Comparison of ENCODE assay signal across 10 mouse cellular contexts in genomic region chr8:46005596-46005995, GRCm38 (mm10). TPM values are rescaled to one million over a fixed set of nuclear protein-coding genes. Genes with fewer than 3 reads are reported as not detected.
DNase-seq lines count a peak whose midpoint lies in the region; ATAC-seq and TF ChIP-seq lines count a peak whose summit lies in the region.
"Had no signal": no experiment of that assay in that cellular context is flagged by ENCODE, and none has a peak within 500 bp of the region (broad histone marks: within the 10 kb centered on the region; RNA-seq: fewer than 3 reads in every experiment).

Gene Ankrd37 (minus strand): TSS chr8:46005707.

- 22% methylated on average over 4 of the region's 4 CpGs for WGBS in heart, adult 2 months
- 29% methylated on average over 4 of the region's 4 CpGs for WGBS in heart, embryonic 15.5 days
- 77% methylated on average over 4 of the region's 4 CpGs for WGBS in midbrain, embryonic 11.5 days

- peaks cover 4% of the 10 kb centered on the region for H3K36me3 ChIP-seq in heart, adult 2 months (ENCODE audit: control insufficient read depth, insufficient read depth, low read length)
- H3K36me3 ChIP-seq in CH12.LX (replicated peaks in 1 of 2; ENCODE audit: control insufficient read depth in 1 of 2, insufficient read depth in 1 of 2, low read length in 1 of 2) = no peaks in the 10 kb centered on the region
- no peaks in the 10 kb centered on the region for H3K36me3 ChIP-seq in heart, embryonic 15.5 days
- H3K36me3 ChIP-seq in midbrain, embryonic 11.5 days (ENCODE audit: control insufficient read depth, insufficient read depth, low read length) = no peaks in the 10 kb centered on the region

- H3K27me3 ChIP-seq in heart, adult 2 months (ENCODE audit: control insufficient read depth, insufficient read depth, low read length) = no peaks in the 10 kb centered on the region
- H3K27me3 ChIP-seq in CH12.LX (replicated peaks) = no peaks in the 10 kb centered on the region
- no peaks in the 10 kb centered on the region for H3K27me3 ChIP-seq in heart, embryonic 15.5 days
- H3K27me3 ChIP-seq in midbrain, embryonic 11.5 days (ENCODE audit: control insufficient read depth, insufficient read depth, low read length) = no peaks in the 10 kb centered on the region

- TF ChIP-seq POLR2A in heart, adult 2 months (IDR thresholded peaks at IDR 0.05; ENCODE audit: insufficient read depth, low read depth, low read length) = no peak
- TF ChIP-seq POLR2A in CH12.LX (IDR thresholded peaks at IDR 0.05; ENCODE audit: low read depth, low read length) = no peak

- no peaks in the 10 kb centered on the region; the same call in none of the 2 replicates for H3K4me1 ChIP-seq in heart, adult 2 months (ENCODE audit: control insufficient read depth, insufficient read depth, low read length)
- H3K4me1 ChIP-seq in CH12.LX (ENCODE audit: control insufficient read depth in 1 of 2, insufficient read depth in 2 of 2) = peaks cover 0 to 31% of the 10 kb centered on the region in 2 experiments; a peak in 3 of 4 replicates
- peaks cover 15% of the 10 kb centered on the region for H3K4me1 ChIP-seq in heart, embryonic 15.5 days (replicated peaks)
- H3K4me1 ChIP-seq in midbrain, embryonic 11.5 days (ENCODE audit: control insufficient read depth, insufficient read depth, low read length) = no peaks in the 10 kb centered on the region

- TF ChIP-seq RAD21 in CH12.LX (IDR thresholded peaks at IDR 0.05; ENCODE audit: low read depth, low read length) = no peak

- no peak for TF ChIP-seq CTCF in heart, adult 2 months (IDR thresholded peaks at IDR 0.05)
- TF ChIP-seq CTCF in CH12.LX (conservative IDR thresholded peaks at IDR 0.05 in 1 of 2, IDR thresholded peaks at IDR 0.05 in 1 of 2; ENCODE audit: low read depth in 2 of 2, low read length in 2 of 2) = no peak

- no peak within 1 kb of the TSS for H3K4me3 ChIP-seq in heart, adult 2 months
- H3K4me3 ChIP-seq in CH12.LX (replicated peaks in 1 of 3; ENCODE audit: low read depth in 2 of 3, low read length in 2 of 3, poor library complexity in 1 of 3) = no peak within 1 kb of the TSS
- H3K4me3 ChIP-seq in heart, embryonic 15.5 days = no peak within 1 kb of the TSS
- no peak within 1 kb of the TSS for H3K4me3 ChIP-seq in midbrain, embryonic 11.5 days (ENCODE audit: low read depth, low read length)

- H3K27ac ChIP-seq in heart, adult 2 months = peak within 1 kb of the TSS; percentile 44
- no peak within 1 kb of the TSS for H3K27ac ChIP-seq in CH12.LX (ENCODE audit: insufficient read depth, low read depth)
- peak within 1 kb of the TSS; percentile 74 for H3K27ac ChIP-seq in heart, embryonic 15.5 days
- H3K27ac ChIP-seq in midbrain, embryonic 11.5 days (ENCODE audit: low read depth, low read length) = no peak within 1 kb of the TSS
- H3K27ac ChIP-seq: liver, embryonic 14.5 days had no signal

- intact Hi-C loops in heart, adult 2 months (cut with DNase I) = no loop called here
- intact Hi-C loops in heart, postnatal 10 days (cut with DNase I) = no loop called here

- H3K4me2 ChIP-seq in CH12.LX (ENCODE audit: insufficient read depth, low read depth, poor library complexity, severe bottlenecking) = peak within 1 kb of the TSS; percentile 76; the same call in 1 of the 2 replicates
- peak within 1 kb of the TSS; percentile 42 for H3K4me2 ChIP-seq in heart, embryonic 15.5 days
- H3K4me2 ChIP-seq in midbrain, embryonic 11.5 days = no peak within 1 kb of the TSS

- H3K79me2 ChIP-seq in heart, adult 2 months (replicated peaks; ENCODE audit: control insufficient read depth, insufficient read depth, low read length) = no peaks in the 10 kb centered on the region
- no peaks in the 10 kb centered on the region for H3K79me2 ChIP-seq in CH12.LX (replicated peaks; ENCODE audit: control insufficient read depth, extremely low read depth, insufficient read depth, poor library complexity, severe bottlenecking)

- ATAC-seq in heart, embryonic 15.5 days (replicated peaks; ENCODE audit: insufficient number of reproducible peaks, insufficient read depth, low FRiP score, low read depth) = no peak
- no peak for ATAC-seq in midbrain, embryonic 11.5 days (ENCODE audit: low FRiP score)

- DNase-seq in heart, adult 2 months = no peak
- DNase-seq in heart, postnatal 10 days = no peak
- no peak for DNase-seq in CH12.LX (ENCODE audit: extremely low read depth)
- no peak for DNase-seq in midbrain, embryonic 11.5 days (ENCODE audit: low spot score, missing footprints)
- DNase-seq in layer of hippocampus, postnatal 10 days (ENCODE audit: low spot score in 2 of 2) = no peak
- DNase-seq in urinary bladder, postnatal 14 days (ENCODE audit: low spot score) = no peak
- DNase-seq in spleen, postnatal 36 days (ENCODE audit: low spot score in 2 of 2) = no peak
- DNase-seq: gastrocnemius, postnatal 10 days had no signal

- TF ChIP-seq EP300 in heart, adult 2 months (IDR thresholded peaks at IDR 0.05; ENCODE audit: insufficient read depth, low read depth, low read length) = no peak
- TF ChIP-seq EP300 in CH12.LX (IDR thresholded peaks at IDR 0.05; ENCODE audit: low read length) = no peak

- dilution Hi-C loops in CH12.LX (cut with MboI; ENCODE audit: extremely low pct_ligation_motif_present, extremely low pct_unique_long_range_greater_than_20kb, low sequenced_read_pairs) = no loop called here

- in situ Hi-C loops in CH12.LX (cut with MboI; ENCODE audit: low pct_ligation_motif_present, low pct_unique_long_range_greater_than_20kb, low sequenced_read_pairs) = no loop called here

- H3K9ac ChIP-seq in heart, adult 2 months (ENCODE audit: low read depth, low read length) = peak within 1 kb of the TSS; percentile 9; the same call in 1 of the 2 replicates
- H3K9ac ChIP-seq in CH12.LX (ENCODE audit: insufficient read depth, low read depth) = no peak within 1 kb of the TSS
- no peak within 1 kb of the TSS for H3K9ac ChIP-seq in heart, embryonic 15.5 days
- no peak within 1 kb of the TSS for H3K9ac ChIP-seq in midbrain, embryonic 11.5 days (ENCODE audit: low read length)
- H3K9ac ChIP-seq: liver, embryonic 14.5 days had no signal

- H3K9me3 ChIP-seq in CH12.LX (replicated peaks; ENCODE audit: low read length) = no peaks in the 10 kb centered on the region
- H3K9me3 ChIP-seq in heart, embryonic 15.5 days (replicated peaks) = no peaks in the 10 kb centered on the region
- no peaks in the 10 kb centered on the region for H3K9me3 ChIP-seq in midbrain, embryonic 11.5 days (ENCODE audit: control insufficient read depth, low read length)

TF ChIP-seq in CH12.LX, 34 proteins besides CTCF, POLR2A, EP300 and RAD21:
- TF ChIP-seq CHD2 (IDR thresholded peaks at IDR 0.05; ENCODE audit: low read length) (no peak), RCOR1 (conservative IDR thresholded peaks at IDR 0.05; ENCODE audit: low read depth, low read length) (no peak), ZC3H11A (IDR thresholded peaks at IDR 0.05; ENCODE audit: low read depth, low read length) (no peak), NRF1 (IDR thresholded peaks at IDR 0.05; ENCODE audit: low read depth, low read length) (no peak), MAX (IDR thresholded peaks at IDR 0.05; ENCODE audit: low read length) (no peak), PAX5 (IDR thresholded peaks at IDR 0.05; ENCODE audit: low read length) (no peak), ZNF384 (IDR thresholded peaks at IDR 0.05; ENCODE audit: low read depth, low read length) (no peak), USF1 (IDR thresholded peaks at IDR 0.05; ENCODE audit: low read depth, low read length) (no peak), USF2 (conservative IDR thresholded peaks at IDR 0.05; ENCODE audit: low read depth, low read length) (no peak), ELF1 (IDR thresholded peaks at IDR 0.05; ENCODE audit: low read depth, low read length) (no peak), HCFC1 (IDR thresholded peaks at IDR 0.05; ENCODE audit: low read depth, low read length) (no peak), SIN3A (IDR thresholded peaks at IDR 0.05; ENCODE audit: low read length) (no peak), IRF4 (IDR thresholded peaks at IDR 0.05; ENCODE audit: low read depth, low read length) (no peak), BHLHE40 (IDR thresholded peaks at IDR 0.05; ENCODE audit: low read depth, low read length) (no peak)

RNA-seq across cellular contexts. Expression of gene Ankrd37, which starts in this region (rescaled TPM):
- total RNA-seq in heart, adult 2 months (2021) = 1 to 10 TPM; 4.5 TPM
- 5.2 and 7.1 TPM in 2 replicates for polyA plus RNA-seq in heart, adult 2 months (2012; rRNA removed)
- 1 to 10 TPM; 8.8 to 9.8 TPM for total RNA-seq in heart, postnatal 10 days (2021)
- 25.7 and 79.0 TPM in 2 replicates for total RNA-seq in CH12.LX (2012; rRNA removed)
- total RNA-seq in CH12.LX (2014; rRNA removed) = 142 and 157 TPM in 2 replicates
- polyA plus RNA-seq in CH12.LX (2012; ENCODE audit: insufficient read length, low read depth) = 12.8 and 17.2 TPM in 2 replicates
- polyA plus RNA-seq in heart, embryonic 15.5 days (2015; fragmentation: Nextera tagmentation; extraction: Ambion mirVana) = 17.9 and 19.6 TPM in 2 replicates
- 14.0 and 18.5 TPM in 2 replicates for polyA plus RNA-seq in midbrain, embryonic 11.5 days (2014; fragmentation: Nextera tagmentation; extraction: Ambion mirVana)
- 1 to 10 TPM; 5.7 to 6.8 TPM for total RNA-seq in layer of hippocampus, postnatal 10 days (2021)

Comparison
In these comparisons a context has a peak if more than half of its experiments do, and no peak if none do; other contexts are left out.
1. H3K27ac ChIP-seq: peak in heart, adult 2 months (single experiment) and heart, embryonic 15.5 days (single experiment); none in CH12.LX (single experiment) and midbrain, embryonic 11.5 days (single experiment).